Mouse (Mus musculus) CD4-positive, CD25-positive, alpha-beta regulatory T cell, adult 4 months (primary cell): ENCODE results near the gene Eif6. TPM values are rescaled to one million over a fixed set of nuclear protein-coding genes. Genes with fewer than 3 reads are reported as not detected.

Experiments
- ATAC-seq: one replicate; pipeline ENCODE4 v1.8.0; 2017
- polyA plus RNA-seq, 2 experiments: library from polyadenylated mRNA; unstranded; fragments of 100-300 nt; shearing (Covaris generic); gene quantifications; one replicate each; pipeline ENCODE4 v1.2.1; 2017

Eif6 gene
- polyA plus RNA-seq, 2 experiments from 2014 or later = 63.3 to 77.1 TPM

DNA sequence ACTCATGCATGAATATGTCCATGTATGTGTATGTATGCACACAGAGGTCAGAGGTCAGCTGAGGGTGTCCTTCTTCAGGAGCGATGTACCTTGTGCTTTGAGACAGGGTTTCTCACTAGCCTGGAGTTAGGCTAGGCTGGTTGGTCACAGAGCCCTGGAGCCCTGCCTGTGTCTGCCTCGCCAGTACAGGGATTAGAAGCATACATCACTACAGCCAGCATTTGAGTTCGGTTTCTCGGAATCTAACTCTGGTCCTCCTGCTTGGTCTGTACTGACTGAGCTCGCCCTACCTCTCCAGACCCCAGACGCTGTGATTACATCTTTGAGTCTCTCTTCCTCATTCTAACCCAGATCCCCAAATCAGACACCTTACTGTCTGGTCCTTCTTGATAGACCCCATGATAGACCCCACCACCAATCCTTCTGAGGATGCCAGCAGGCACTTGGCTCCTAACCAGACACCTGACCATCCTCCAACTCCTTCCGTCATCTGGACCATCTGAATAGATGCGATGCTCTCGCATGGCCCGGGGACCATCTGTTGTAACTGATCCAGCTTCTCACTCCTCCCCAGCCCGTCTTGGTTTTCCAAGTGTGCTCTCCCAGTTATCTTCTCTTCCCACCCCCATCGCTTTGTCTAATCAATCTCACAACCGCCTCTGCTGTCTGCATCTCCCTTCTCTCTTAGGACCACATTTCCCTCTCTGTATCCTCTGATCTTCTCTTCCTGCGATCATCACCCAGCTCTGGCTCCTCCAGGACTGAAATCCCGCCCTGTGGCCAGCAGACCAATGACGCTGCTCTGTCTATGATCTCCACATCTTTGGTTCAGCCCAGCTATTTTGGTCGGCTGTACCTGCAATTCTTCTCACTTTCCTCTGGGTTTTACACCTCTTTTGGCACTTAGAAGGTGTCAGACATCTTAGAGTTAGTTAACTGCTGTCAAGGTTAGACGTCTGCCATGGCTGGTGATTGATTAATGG lies 38.5 kb downstream of the Eif6 start:
- ATAC-seq = no peak

DNA sequence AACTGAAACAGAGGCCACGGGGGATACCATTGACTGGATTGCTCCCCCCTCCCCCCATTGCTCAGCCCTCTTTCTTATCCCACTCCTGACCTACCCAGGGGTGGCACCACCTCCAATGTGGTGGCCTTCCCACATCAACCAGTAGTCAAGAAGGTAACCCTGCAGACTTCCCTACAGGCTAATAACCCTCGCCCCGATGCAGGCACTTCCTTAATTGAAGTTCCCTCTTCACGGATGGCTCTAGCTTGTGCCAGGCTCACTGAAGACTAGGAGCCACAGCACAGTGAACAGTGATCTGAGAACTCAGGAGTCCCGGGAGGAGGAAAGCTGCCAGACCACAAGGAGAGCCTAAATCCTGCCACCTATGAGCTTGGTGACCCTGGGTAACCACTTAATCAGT lies 39.8 kb downstream of the Eif6 start:
- ATAC-seq = no peak

DNA sequence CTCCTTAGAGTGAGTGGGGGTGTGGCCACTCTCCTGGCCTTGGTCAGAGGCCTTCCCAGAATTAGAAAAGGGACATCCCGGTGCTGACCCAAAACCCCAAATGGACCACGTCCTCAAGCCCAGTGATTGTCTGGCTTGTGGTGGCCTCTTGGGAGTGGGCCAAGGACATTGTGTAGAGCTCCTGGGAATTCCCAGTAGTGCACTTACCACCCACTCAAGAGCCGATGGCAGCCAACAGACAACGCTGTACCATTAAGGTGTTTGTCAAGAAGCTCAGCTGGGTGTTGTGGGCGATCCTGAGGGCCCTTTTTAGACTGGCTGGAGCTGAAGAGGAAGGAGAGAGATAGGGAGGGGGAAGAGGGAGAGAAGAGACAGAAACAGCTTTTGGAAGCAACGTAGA lies 42.2 kb downstream of the Eif6 start:
- ATAC-seq = no peak

DNA sequence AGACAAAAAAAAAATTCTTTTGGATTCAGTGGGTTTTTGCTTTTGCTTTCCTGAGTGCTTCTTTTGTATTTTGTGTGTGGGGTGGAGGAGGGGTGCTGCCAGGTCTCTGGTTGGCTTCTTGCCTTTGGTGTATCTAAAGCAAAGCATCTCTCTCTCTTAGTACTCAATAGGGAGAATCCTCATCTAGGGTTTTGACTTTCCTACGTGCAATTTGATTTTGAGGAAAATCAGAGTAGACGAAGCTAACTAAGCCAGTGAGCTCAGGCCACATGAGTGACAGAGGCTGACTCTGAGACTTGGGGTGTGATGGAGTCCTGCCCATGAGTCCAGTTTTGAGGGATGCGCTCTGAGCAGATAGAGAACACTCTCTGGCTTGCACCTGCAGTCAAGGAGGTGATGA lies 47.2 kb downstream of the Eif6 start:
- ATAC-seq = no peak

DNA sequence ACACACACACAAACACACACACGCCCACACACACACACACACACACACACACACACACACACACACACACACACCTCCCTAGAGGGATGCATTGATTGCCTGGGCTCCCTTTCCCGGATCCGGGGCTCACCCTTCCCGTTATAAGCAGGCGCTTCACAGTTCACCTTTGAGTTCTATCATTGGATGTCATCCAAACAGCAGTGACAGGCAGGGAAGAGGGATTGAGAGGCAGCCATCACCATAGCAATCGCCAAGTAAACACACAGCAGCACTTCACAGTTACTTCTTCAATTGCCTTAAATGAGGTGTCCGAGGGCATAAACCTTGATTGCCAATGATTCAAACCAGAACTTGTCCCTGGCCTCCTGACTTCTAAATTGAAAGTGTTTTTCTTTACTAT lies 47.7 kb downstream of the Eif6 start:
- ATAC-seq = no peak

DNA sequence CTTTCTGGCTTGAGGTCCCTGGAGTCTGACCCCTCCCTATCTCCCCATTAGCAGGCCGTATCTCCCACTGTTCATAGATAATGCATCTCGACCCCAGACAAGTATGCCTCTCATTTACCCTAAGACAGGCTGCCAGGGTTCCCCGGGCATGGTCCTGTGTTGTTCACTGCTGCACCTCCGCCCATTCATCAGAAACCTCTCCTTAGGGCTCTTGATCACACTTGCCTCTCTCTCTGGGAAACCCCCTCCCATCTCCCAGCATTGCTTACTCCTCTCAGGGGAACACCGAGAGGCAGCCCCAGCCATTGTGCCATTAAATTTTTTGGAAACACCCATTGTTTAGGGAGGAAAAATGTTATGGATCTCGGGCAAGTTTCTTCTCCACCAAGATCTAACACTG lies 48.7 kb downstream of the Eif6 start:
- no peak for ATAC-seq

DNA sequence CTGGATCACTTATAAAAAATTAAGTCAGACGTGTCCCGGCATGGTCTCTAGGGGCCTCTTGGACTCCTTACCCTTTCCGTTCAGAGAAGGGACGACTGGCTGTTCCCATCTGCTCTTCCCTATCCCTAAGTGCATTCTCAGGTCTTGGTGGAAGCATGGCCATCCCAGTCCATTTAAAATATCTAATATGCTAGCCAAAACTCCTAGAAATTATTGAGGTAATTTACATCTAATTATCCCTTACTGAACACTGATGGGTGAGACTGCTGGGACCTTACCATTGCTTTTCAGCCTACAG lies 49.1 kb downstream of the Eif6 start:
- no peak for ATAC-seq

DNA sequence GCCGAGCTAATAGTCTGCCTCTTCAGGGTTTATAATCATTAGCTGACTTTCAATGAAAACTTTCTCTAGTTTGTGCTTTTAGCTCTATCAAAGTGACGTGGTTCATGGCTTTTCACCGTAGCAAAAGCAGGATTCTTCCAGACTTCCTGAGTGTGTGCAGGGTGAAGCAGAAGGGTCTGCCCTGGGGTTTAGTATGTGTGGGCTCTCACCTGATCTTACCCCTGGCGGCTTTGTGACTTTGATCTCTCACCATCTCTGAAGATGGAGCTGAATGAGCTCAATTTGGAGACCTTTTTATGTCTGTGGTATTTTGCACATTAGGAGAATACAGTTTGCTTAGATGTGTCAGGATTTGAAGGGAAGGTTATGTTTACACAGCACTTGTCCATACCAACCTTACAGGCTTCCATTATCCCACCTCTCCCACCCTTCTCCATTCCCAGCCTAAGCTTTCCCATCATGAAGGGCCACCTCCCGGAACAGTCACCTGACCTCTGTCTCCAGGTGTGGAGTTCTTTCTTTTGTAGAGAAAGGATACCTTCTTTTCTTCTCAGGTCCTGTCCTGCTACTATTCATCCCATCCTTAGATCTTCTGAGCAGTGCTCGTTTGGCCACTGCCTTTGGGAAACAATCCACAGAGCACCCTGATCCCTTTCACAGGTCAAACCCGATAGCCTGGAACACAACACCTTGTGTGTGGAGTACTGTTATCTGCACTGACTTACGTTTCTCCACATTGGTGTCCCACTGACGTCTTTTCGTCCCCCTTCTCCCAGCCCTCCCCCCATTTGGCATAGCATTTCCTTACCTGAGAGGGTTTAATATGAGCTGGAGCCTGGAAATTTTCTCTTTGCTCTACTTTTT lies 49.7 kb downstream of the Eif6 start:
- ATAC-seq = no peak

DNA sequence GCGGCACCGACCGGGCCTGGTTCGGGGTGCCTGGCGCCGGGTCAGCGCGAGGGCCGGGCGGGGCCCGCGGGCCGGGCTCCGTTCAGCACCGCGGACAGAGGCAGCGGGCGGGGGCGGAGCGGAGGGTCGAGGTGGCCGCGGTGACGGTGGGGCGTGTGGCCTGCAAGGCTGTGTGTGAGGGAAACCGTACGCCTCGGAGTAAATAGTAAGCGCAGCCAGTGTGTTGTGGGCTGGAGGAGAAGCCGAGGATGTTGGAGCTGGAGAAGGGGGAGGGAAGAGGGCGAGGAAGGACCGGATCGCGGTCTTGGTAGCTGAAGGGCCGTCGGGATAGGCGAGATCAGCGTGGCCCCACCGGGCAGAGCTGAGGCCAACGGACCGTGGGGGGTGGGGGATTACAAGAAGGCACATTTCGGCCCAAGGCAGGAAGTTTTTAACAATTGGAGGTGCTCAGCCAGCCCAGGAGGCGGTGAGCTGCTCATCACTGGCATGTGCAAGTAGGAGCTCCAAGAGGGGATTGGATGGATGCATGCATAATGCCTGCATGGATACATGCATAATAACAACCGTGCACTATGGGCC lies 51.0 kb downstream of the Eif6 start:
- ATAC-seq = no peak

DNA sequence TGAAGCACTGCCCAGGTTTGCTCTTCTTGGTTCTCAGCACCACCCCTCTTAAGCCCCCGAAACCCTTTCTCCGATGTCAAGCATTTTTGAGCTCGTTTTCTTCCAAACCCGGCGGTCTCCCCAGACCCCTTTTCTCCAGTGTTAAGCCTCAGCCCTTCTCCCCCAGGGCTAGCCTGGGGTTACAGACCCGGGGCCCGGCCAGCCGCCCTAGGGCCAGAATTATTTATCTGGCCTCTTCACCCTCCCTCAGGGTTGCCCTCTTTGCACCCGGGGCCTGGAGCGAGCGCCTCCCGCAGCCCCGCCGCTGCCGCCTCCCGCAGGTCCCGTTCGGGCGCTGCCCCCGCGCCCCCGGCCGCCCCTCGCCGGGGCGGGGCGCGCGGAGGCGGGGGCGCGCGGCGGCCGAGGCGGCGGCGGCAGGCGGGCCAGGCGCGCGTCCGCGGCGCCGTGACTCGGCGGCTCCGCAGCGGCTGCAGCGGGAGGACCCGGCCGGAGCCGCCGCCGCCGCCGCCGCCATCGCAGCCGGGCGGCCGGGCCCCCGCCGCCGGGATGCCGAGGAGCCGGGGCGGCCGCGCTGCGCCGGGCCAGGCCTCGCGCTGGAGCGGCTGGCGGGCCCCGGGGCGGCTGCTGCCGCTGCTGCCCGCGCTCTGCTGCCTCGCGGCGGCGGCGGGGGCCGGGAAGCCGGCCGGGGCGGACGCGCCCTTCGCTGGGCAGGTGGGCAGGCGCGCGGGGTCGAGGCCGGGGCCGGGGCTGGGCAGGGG lies 51.6 kb downstream of the Eif6 start, which contains the start of gene Mmp24:
Gene Mmp24, plus strand, starts transcription at position 416 of the 758 bp plus-strand sequence.
- no peak for ATAC-seq

DNA sequence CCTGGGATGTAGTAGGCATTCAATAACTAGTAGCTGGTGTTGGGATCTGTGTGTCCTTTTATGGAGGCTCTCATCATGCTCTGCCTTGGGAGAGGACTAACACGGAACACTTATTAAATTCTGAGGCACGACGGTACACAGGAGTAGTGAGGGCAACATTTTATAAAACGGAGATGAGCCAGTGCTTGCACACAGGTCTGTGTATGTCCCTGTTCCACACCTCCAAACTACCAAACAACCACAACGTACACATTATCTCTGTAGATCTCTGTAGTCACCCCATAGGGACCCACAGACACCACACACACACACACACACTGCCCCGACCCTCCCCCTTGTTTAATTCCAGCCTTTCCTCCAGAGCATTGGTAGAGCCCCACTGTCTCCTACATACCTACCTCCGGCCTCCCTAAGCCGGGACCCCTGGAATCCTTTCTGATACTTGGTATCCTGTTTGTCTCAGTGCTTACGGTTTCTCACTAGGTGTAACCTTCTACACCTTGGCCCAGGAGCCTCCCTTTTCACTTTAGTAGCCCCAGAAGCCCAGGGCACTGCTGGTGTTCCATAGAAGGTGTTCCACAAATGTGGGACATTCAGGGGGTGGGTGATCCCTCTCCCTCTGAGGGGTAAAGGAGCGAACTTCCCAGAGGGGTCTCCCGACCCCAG lies 52.3 kb downstream of the Eif6 start:
- ATAC-seq = no peak

DNA sequence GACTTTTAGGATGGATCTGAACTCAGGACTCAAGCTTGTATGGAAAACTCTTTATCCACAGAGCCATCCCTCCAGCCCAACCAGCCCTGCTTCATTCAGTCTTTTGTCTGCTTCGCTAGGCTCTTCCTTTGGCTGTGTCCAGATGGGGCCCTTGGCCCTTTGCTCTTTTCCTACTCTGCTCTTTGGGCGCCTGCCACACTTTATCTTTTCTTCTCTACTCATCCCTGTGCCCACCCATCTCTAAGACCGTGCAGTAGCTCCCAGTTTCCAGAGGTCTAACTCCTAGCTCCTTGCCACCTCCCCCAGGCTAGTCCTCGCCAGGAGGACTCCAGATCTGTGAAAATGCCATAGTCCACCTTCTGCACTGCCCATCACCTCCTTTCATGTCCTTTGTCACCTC lies 53.1 kb downstream of the Eif6 start:
- ATAC-seq = no peak

Other genes with a start within 250 kb of the Eif6 start
- gene Gss, start 234.1 kb downstream of the Eif6 start, polyA plus RNA-seq = 10 to 100 TPM; 10.7 to 16.9 TPM
- not detected for gene Myh7b, start 215.7 kb downstream of the Eif6 start, polyA plus RNA-seq
- gene Trpc4ap, start 134.5 kb downstream of the Eif6 start, polyA plus RNA-seq = 10 to 100 TPM; 35.3 to 44.4 TPM
- gene Edem2, start 97.5 kb downstream of the Eif6 start, polyA plus RNA-seq = 10 to 100 TPM; 44.7 to 59.3 TPM
- not detected for gene Gm17581, start 91.1 kb downstream of the Eif6 start, polyA plus RNA-seq
- not detected for gene Procr, start 75.8 kb downstream of the Eif6 start, polyA plus RNA-seq
- gene Mmp24, start 51.6 kb downstream of the Eif6 start, polyA plus RNA-seq = not detected
- gene BC029722, start 7.5 kb downstream of the Eif6 start, polyA plus RNA-seq = 10 to 100 TPM; 12.8 to 16.5 TPM
- gene Fam83c, start 7.9 kb upstream of the Eif6 start, polyA plus RNA-seq = not detected
- gene Uqcc1, start 103.4 kb upstream of the Eif6 start, polyA plus RNA-seq = 10 to 100 TPM; 43.5 to 57.6 TPM
- not detected for gene Gm15557, start 113.8 kb upstream of the Eif6 start, polyA plus RNA-seq
- not detected for gene Gdf5, start 118.4 kb upstream of the Eif6 start, polyA plus RNA-seq
- 10 to 100 TPM; 34.0 to 50.2 TPM for gene Cep250, start 129.5 kb upstream of the Eif6 start, polyA plus RNA-seq
- gene 6430550D23Rik, start 181.1 kb upstream of the Eif6 start, polyA plus RNA-seq = 1 to 10 TPM; 1.1 to 4.9 TPM
- 100 to 1,000 TPM; 131 to 182 TPM for gene Ergic3, start 181.1 kb upstream of the Eif6 start, polyA plus RNA-seq
- gene Fer1l4, start 226.0 kb upstream of the Eif6 start, polyA plus RNA-seq = not detected
- under 1 TPM in 1 of 2 experiments, not detected in 1; 0.15 TPM for gene Spag4, start 238.2 kb upstream of the Eif6 start, polyA plus RNA-seq